Mouse (Mus musculus) mesoderm, embryonic 11.5 days (tissue): Measurements from ENCODE around the gene Bin2.
"Not testable (repeated sequence)": the region's sequence is repeated elsewhere in the genome, so short reads cannot be mapped to it uniquely, and the experiment has no call there.

Experiments used
- DNase-seq: peaks from one replicate; pipeline ENCODE4 v3.0.0-alpha.2; 2012; ENCODE audit warnings: low read depth, low spot score

Bin2 gene

GRCm38 (mm10) chr15:100621671-100622070, 47.7 kb downstream of the Bin2 start:
- DNase-seq: not testable (repeated sequence)

GRCm38 (mm10) chr15:100619200-100619599, 50.2 kb downstream of the Bin2 start:
- DNase-seq: no peak

GRCm38 (mm10) chr15:100616221-100616620, 53.1 kb downstream of the Bin2 start:
- no peak for DNase-seq

GRCm38 (mm10) chr15:100615825-100616220, 53.5 kb downstream of the Bin2 start:
- DNase-seq: peak; percentile 93

GRCm38 (mm10) chr15:100614996-100615824, 54.1 kb downstream of the Bin2 start, which contains the start of gene Dazap2:
Gene Dazap2, plus strand, starts transcription at chr15:100615349.
- DNase-seq: peak; percentile 98

GRCm38 (mm10) chr15:100614218-100614995, 54.9 kb downstream of the Bin2 start:
- no peak for DNase-seq

GRCm38 (mm10) chr15:100613584-100613983, 55.8 kb downstream of the Bin2 start:
- DNase-seq: peak; percentile 84

- DNase-seq: no peak
These were observed 56.9 kb downstream of the Bin2 start for GRCm38 (mm10) chr15:100612432-100612831.

GRCm38 (mm10) chr15:100611951-100612350, 57.4 kb downstream of the Bin2 start:
- DNase-seq: no peak

GRCm38 (mm10) chr15:100606677-100607076, 62.7 kb downstream of the Bin2 start:
- not testable (repeated sequence) for DNase-seq

- DNase-seq: no peak
These were observed 67.7 kb downstream of the Bin2 start for GRCm38 (mm10) chr15:100601669-100602068.

- no peak for DNase-seq
These were observed 68.6 kb downstream of the Bin2 start for GRCm38 (mm10) chr15:100600696-100601272.

- DNase-seq: peak; percentile 92
These were observed 69.2 kb downstream of the Bin2 start for GRCm38 (mm10) chr15:100600047-100600695.

GRCm38 (mm10) chr15:100599276-100600046, 69.9 kb downstream of the Bin2 start, which contains the start of gene Pou6f1:
Gene Pou6f1, minus strand, starts transcription at chr15:100599984.
- DNase-seq: peak; percentile 22

- peak; percentile 60 for DNase-seq
These were observed 70.5 kb downstream of the Bin2 start for GRCm38 (mm10) chr15:100598883-100599275.

- DNase-seq: no peak
These were observed 71.0 kb downstream of the Bin2 start for GRCm38 (mm10) chr15:100598287-100598882.

- no peak for DNase-seq
These were observed 76.5 kb downstream of the Bin2 start for GRCm38 (mm10) chr15:100592817-100593216.
